Mouse (Mus musculus) thymus, adult 18-20 months (tissue): ENCODE measurements around the gene Cmc2.

Source experiments
- DNase-seq, 2 experiments: peaks; one replicate each; pipeline ENCODE4 v3.0.0; 2022; ENCODE audit warnings: mixed read lengths in 2 of 2

The Cmc2 gene

GRCm38 (mm10) chr8:116905252-116905651 is 16.0 kb downstream of the Cmc2 start:
- DNase-seq, result peak in 1 of 2 experiments; percentile 18

GRCm38 (mm10) chr8:116904736-116905135 is 16.5 kb downstream of the Cmc2 start:
- no peak for DNase-seq

- no peak for DNase-seq
Observed at GRCm38 (mm10) chr8:116895521-116895920, 25.7 kb downstream of the Cmc2 start.

- no peak for DNase-seq
Observed at GRCm38 (mm10) chr8:116893938-116894337, 27.3 kb downstream of the Cmc2 start.

- DNase-seq, result no peak
Observed at GRCm38 (mm10) chr8:116892636-116893035, 28.6 kb downstream of the Cmc2 start.

GRCm38 (mm10) chr8:116892130-116892529 is 29.1 kb downstream of the Cmc2 start:
- DNase-seq, result no peak

GRCm38 (mm10) chr8:116891446-116891845 is 29.8 kb downstream of the Cmc2 start:
- no peak for DNase-seq

GRCm38 (mm10) chr8:116887813-116888212 is 33.4 kb downstream of the Cmc2 start:
- no peak for DNase-seq

- DNase-seq, result no peak
Observed at GRCm38 (mm10) chr8:116881396-116881795, 39.9 kb downstream of the Cmc2 start.

- DNase-seq, result peak in 1 of 2 experiments; percentile 27
Observed at GRCm38 (mm10) chr8:116875798-116876450, 45.3 kb downstream of the Cmc2 start.

GRCm38 (mm10) chr8:116873986-116874385 is 47.3 kb downstream of the Cmc2 start:
- no peak for DNase-seq

GRCm38 (mm10) chr8:116873586-116873985 is 47.7 kb downstream of the Cmc2 start:
- peak in 1 of 2 experiments; percentile 22 for DNase-seq

GRCm38 (mm10) chr8:116872761-116873342 is 48.4 kb downstream of the Cmc2 start:
- DNase-seq, result no peak

- no peak for DNase-seq
Observed at GRCm38 (mm10) chr8:116868699-116869098, 52.6 kb downstream of the Cmc2 start.

GRCm38 (mm10) chr8:116867321-116867720 is 53.9 kb downstream of the Cmc2 start:
- no peak for DNase-seq

GRCm38 (mm10) chr8:116866118-116866903 is 54.9 kb downstream of the Cmc2 start:
- DNase-seq, result peak in 1 of 2 experiments; percentile 32

GRCm38 (mm10) chr8:116864514-116864913 is 56.7 kb downstream of the Cmc2 start:
- DNase-seq, result no peak

GRCm38 (mm10) chr8:116864022-116864387 is 57.2 kb downstream of the Cmc2 start:
- DNase-seq, result no peak

- no peak for DNase-seq
Observed at GRCm38 (mm10) chr8:116863357-116864021, 57.8 kb downstream of the Cmc2 start.

GRCm38 (mm10) chr8:116862191-116862590 is 59.1 kb downstream of the Cmc2 start:
- no peak for DNase-seq

- no peak for DNase-seq
Observed at GRCm38 (mm10) chr8:116852042-116852441, 69.2 kb downstream of the Cmc2 start.

- DNase-seq, result no peak
Observed at GRCm38 (mm10) chr8:116848042-116848441, 73.2 kb downstream of the Cmc2 start.

- no peak for DNase-seq
Observed at GRCm38 (mm10) chr8:116842678-116843077, 78.6 kb downstream of the Cmc2 start.
